In the genomic region with DNA sequence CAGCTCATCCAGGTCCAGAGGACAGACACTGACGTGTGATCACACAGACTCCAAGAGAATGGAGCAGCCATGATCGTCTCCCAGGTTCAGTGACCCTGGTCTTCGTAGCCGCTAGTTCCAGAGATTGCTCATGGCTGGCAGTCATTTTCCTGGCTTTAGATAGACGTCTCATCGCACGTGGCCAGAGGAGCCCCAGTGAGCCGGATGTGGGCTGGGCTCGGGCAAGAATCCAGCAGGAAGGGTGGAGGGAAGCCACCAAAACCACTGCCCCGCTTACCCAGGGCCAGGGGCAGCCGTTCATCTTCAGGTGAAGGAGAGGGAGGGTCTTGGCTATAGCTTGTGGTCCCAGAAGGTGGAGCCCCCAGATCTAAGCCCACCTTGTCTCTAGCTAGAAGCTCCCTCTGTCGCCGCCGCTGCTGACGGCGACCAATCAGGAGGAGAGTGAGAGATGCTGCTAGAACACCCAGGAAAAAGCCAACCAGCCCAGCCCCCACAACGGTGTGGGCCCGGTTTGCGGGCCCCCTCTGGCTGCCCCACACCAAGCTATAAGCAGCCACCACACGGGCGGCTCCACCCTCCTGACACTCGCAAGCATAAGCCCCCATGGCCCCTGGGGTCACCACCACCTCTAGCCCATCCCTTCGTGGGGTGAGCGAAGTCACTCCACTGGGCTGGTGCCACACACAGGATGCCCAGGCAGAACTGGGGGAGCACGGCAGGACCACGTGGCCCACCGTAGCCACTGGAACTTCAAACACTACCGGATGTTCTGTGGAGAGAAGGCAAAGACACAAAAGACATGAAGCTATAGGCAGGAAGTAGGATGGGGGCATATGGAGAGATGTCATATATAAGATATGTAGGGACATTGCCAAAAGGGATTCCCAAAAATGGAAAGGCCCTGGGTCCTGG, we compare ENCODE assay signal across 8 mouse cellular contexts. TPM values are rescaled to one million over a fixed set of nuclear protein-coding genes. Genes with fewer than 3 reads are reported as not detected.
DNase-seq lines count a peak whose midpoint lies in the region; ATAC-seq lines count a peak whose summit lies in the region.
"Had no signal": no experiment of that assay in that cellular context is flagged by ENCODE, and none has a peak within 500 bp of the region (broad histone marks: within the 10 kb centered on the region; RNA-seq: fewer than 3 reads in every experiment).

No protein-coding gene starts in this region.

- H3K36me3 ChIP-seq in kidney, embryonic 15.5 days, result no peaks in the 10 kb centered on the region
- no peaks in the 10 kb centered on the region for H3K36me3 ChIP-seq in liver, embryonic 15.5 days (replicated peaks)
- H3K36me3 ChIP-seq in intestine, embryonic 16.5 days (ENCODE audit: control insufficient read depth, insufficient read depth, low read length), result no peaks in the 10 kb centered on the region

- H3K9me3 ChIP-seq in kidney, embryonic 15.5 days (replicated peaks), result no peaks in the 10 kb centered on the region
- H3K9me3 ChIP-seq in liver, embryonic 15.5 days (replicated peaks), result no peaks in the 10 kb centered on the region
- no peaks in the 10 kb centered on the region for H3K9me3 ChIP-seq in intestine, embryonic 16.5 days (ENCODE audit: control insufficient read depth, low read length)

- H3K9ac ChIP-seq in kidney, embryonic 15.5 days, result no peak overlapping the region
- no peak overlapping the region for H3K9ac ChIP-seq in liver, embryonic 15.5 days
- H3K9ac ChIP-seq in intestine, embryonic 16.5 days (ENCODE audit: low read depth, low read length), result no peak overlapping the region

- no peak overlapping the region for H3K4me2 ChIP-seq in kidney, embryonic 15.5 days
- H3K4me2 ChIP-seq in liver, embryonic 15.5 days, result peak overlapping the region; percentile 38
- no peak overlapping the region for H3K4me2 ChIP-seq in intestine, embryonic 16.5 days (ENCODE audit: low read depth, low read length)

- peaks cover 3% of the 10 kb centered on the region; the same call in 1 of the 2 replicates for H3K27me3 ChIP-seq in kidney, embryonic 15.5 days
- peaks cover 13% of the 10 kb centered on the region for H3K27me3 ChIP-seq in liver, embryonic 15.5 days
- no peaks in the 10 kb centered on the region for H3K27me3 ChIP-seq in intestine, embryonic 16.5 days (replicated peaks; ENCODE audit: control insufficient read depth, insufficient read depth, low read length)

- H3K4me3 ChIP-seq in kidney, embryonic 15.5 days (replicated peaks), result no peak overlapping the region
- H3K4me3 ChIP-seq in liver, embryonic 15.5 days (replicated peaks), result 0 out of 2 replicates have a peak overlapping the region, but pooled peaks have one; percentile 8
- no peak overlapping the region for H3K4me3 ChIP-seq in intestine, embryonic 16.5 days (ENCODE audit: low read length)

- H3K4me1 ChIP-seq in kidney, embryonic 15.5 days, result peaks cover 6% of the 10 kb centered on the region; the same call in 1 of the 2 replicates
- no peaks in the 10 kb centered on the region; the same call in 1 of the 2 replicates for H3K4me1 ChIP-seq in liver, embryonic 15.5 days (replicated peaks)
- H3K4me1 ChIP-seq in intestine, embryonic 16.5 days (ENCODE audit: control insufficient read depth, insufficient read depth, low read length), result no peaks in the 10 kb centered on the region

- ATAC-seq in kidney, embryonic 15.5 days (replicated peaks; ENCODE audit: low FRiP score), result no peak
- ATAC-seq in liver, embryonic 15.5 days (ENCODE audit: insufficient read depth), result no peak
- no peak for ATAC-seq in intestine, embryonic 16.5 days

- 79% methylated on average over 28 of the region's 28 CpGs for WGBS in kidney, embryonic 15.5 days
- WGBS in liver, embryonic 15.5 days (ENCODE audit: insufficient replicate concordance), result 30% methylated on average over 28 of the region's 28 CpGs
- 74% methylated on average over 28 of the region's 28 CpGs for WGBS in intestine, embryonic 16.5 days

- no peak overlapping the region for H3K27ac ChIP-seq in kidney, embryonic 15.5 days
- H3K27ac ChIP-seq in liver, embryonic 15.5 days (replicated peaks), result no peak overlapping the region
- no peak overlapping the region for H3K27ac ChIP-seq in intestine, embryonic 16.5 days (ENCODE audit: low read length)

- peak; percentile 33 to 38 for DNase-seq in kidney, postnatal 4 days
- peak; percentile 86 for DNase-seq in T-cell, adult 2 months (ENCODE audit: low spot score)
- peak; percentile 86 for DNase-seq in thymus, postnatal 0 days (ENCODE audit: low spot score)
- no peak for DNase-seq in Muller cell, postnatal 12 days (ENCODE audit: inconsistent ontology term)
- DNase-seq: midbrain, embryonic 14.5 days had no signal

RNA-seq across cellular contexts. Expression of gene Sema4f, which starts 26.0 kb away (rescaled TPM):
- 1.3 and 2.1 TPM in 2 replicates for polyA plus RNA-seq in kidney, embryonic 15.5 days (2015; fragmentation: Nextera tagmentation; extraction: Ambion mirVana)
- polyA plus RNA-seq in liver, embryonic 15.5 days (2015; fragmentation: Nextera tagmentation; extraction: Ambion mirVana), result 0.06 and 0.10 TPM in 2 replicates
- polyA plus RNA-seq in thymus, postnatal 0 days (2015; fragmentation: Nextera tagmentation; extraction: Ambion mirVana), result 1.3 and 1.4 TPM in 2 replicates
- 1.2 and 1.5 TPM in 2 replicates for polyA plus RNA-seq in intestine, embryonic 16.5 days (2015; fragmentation: Nextera tagmentation; extraction: Ambion mirVana)

RNA-seq across cellular contexts. Expression of gene M1ap, which starts 33.1 kb away (rescaled TPM):
- polyA plus RNA-seq in kidney, embryonic 15.5 days (2015; fragmentation: Nextera tagmentation; extraction: Ambion mirVana), result 0.24 and 0.43 TPM in 2 replicates
- 11.0 and 12.3 TPM in 2 replicates for polyA plus RNA-seq in liver, embryonic 15.5 days (2015; fragmentation: Nextera tagmentation; extraction: Ambion mirVana)
- polyA plus RNA-seq in thymus, postnatal 0 days (2015; fragmentation: Nextera tagmentation; extraction: Ambion mirVana), result 0.81 and 1.5 TPM in 2 replicates
- 0.34 and 0.62 TPM in 2 replicates for polyA plus RNA-seq in intestine, embryonic 16.5 days (2015; fragmentation: Nextera tagmentation; extraction: Ambion mirVana)
